Mouse (Mus musculus): Measurements from ENCODE around the gene Tm9sf3. TPM values are rescaled to one million over a fixed set of nuclear protein-coding genes. Genes with fewer than 3 reads are reported as not detected.

Tm9sf3 gene
- polyA plus RNA-seq, 1 experiment from 2014 or later: 146 TPM

Other genes with a start within 250 kb of the Tm9sf3 start
- 0.15 TPM in 1 of 2 replicates, not detected in the other for gene Dntt, start 234.7 kb downstream of the Tm9sf3 start, polyA plus RNA-seq (2015; fragmentation: Nextera tagmentation; extraction: Ambion mirVana)
- not detected in 2 replicates for gene Opalin, start 186.9 kb downstream of the Tm9sf3 start, polyA plus RNA-seq (2015; fragmentation: Nextera tagmentation; extraction: Ambion mirVana)
- gene Tll2, start 57.2 kb downstream of the Tm9sf3 start, polyA plus RNA-seq (2015; fragmentation: Nextera tagmentation; extraction: Ambion mirVana): 0.06 TPM in 1 of 2 replicates, not detected in the other
- gene Pik3ap1, start 121.1 kb upstream of the Tm9sf3 start, polyA plus RNA-seq (2015; fragmentation: Nextera tagmentation; extraction: Ambion mirVana): 2.1 and 2.3 TPM in 2 replicates
- gene Lcor, start 218.6 kb upstream of the Tm9sf3 start, polyA plus RNA-seq (2015; fragmentation: Nextera tagmentation; extraction: Ambion mirVana): 13.4 and 16.4 TPM in 2 replicates